Mouse (Mus musculus) monocyte, adult 5-6 weeks (primary cell): Measurements from ENCODE around the gene Cerk. TPM values are rescaled to one million over a fixed set of nuclear protein-coding genes. Genes with fewer than 3 reads are reported as not detected.
"Not testable (repeated sequence)": the region's sequence is repeated elsewhere in the genome, so short reads cannot be mapped to it uniquely, and the experiment has no call there.

Source experiments
- ATAC-seq: fragments of 153-309, 156-312 bp; replicated peaks from 2 replicates; pipeline ENCODE4 v1.8.0; 2017; ENCODE audit warnings: mild to moderate bottlenecking; ENCODE audit not compliant: low TSS enrichment, insufficient number of reproducible peaks, severe bottlenecking, poor library complexity, low FRiP score
- total RNA-seq: library from RNA; stranded (forward); fragments of 200-1000, 200-491, 200-594 nt; gene quantifications from 3 replicates; pipeline ENCODE4 v1.2.3, GENCODE M21; 2017

Gene Cerk
- 37.3 to 42.5 TPM (median 38.1 TPM) in 3 replicates for total RNA-seq

DNA sequence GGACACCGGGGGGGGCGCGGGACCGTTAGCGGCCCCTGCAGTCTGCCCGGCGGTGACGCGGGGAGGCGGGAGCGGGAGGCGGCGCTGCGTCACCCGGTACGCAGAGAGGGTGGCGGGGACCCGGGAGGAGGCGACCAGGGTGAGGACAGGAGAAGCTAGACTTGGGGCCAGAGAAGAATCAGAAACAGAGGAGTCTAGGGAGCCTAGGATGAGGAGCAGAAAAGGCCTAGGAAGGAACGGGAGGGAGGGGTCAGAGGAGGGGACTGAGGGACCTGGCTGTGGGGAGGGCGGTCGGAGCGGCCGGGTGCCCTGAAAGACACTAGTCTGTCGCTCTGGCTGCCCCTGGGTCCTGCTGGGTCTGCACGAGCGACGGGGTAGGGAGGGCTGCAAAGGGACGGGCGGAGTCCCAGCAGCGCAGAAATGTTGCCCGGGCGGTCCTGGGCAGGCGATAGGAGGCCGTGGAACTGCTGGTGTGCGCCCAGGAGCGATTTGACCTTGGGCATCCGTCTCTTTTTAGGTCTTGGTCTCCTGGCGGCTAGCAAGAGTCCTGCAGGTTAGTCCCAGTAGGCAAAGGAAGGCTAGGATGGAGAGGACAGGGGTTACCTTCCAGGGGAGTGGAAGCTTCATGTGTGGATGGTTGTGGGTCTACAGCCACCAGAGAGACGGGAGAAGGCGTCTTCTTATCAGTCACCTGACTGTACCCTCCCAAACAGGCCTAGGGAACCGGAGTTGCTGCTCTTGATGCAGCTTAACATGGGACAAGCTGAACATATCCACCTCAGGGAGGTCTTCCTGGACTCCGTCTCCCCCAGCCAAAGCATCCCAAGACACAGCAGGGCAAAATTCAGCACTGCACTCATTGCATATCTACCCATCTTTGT lies at the start of gene Cerk:
Gene Cerk, minus strand, starts transcription at position 453 of the 881 bp plus-strand sequence.
- ATAC-seq = peak; percentile 46

DNA sequence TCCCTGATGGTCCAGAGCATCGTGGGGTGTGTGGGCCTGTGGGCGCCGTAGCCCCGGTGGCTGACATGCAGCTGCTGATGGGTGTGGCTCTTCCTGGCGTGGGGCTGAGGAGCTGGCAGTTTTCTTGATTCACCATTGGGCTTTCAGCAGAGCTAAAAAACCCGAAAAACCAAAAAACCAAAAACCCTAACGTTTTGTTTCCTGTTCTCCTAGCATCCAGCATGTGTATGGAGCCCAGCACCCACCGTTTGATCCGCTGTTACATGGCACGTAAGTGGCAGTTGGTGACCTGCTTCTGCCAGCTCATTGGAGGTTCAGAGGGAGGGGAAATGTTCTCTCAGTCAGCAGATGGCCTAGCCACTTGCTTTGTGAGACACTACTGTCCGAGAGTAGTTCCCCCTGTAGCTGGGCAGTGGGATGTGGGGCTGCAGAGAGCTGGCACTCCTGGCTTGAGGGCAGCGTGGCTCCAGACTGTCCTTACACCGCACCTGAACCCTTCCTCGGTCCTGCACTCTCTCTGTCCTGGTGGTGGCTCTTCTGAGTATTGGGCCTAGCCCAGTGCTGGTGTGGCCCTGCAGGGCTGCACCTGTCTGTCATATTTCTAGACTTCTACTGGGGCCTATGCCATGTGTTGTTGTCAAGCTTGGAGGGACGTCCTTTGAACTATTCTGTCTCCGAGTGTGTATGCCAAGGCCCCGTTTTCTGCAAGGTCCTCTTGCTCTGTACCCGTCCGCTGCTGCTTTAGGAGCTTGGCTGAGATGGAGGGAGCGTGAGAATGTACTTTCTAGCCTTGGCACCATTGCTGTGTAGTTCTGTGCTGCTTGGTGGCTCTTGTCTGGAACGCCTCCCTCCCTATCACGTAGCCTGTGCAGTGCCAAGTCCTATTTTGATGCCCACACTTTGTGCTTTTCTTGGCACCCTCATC lies 48.8 kb upstream of the Cerk start:
- no peak for ATAC-seq

DNA sequence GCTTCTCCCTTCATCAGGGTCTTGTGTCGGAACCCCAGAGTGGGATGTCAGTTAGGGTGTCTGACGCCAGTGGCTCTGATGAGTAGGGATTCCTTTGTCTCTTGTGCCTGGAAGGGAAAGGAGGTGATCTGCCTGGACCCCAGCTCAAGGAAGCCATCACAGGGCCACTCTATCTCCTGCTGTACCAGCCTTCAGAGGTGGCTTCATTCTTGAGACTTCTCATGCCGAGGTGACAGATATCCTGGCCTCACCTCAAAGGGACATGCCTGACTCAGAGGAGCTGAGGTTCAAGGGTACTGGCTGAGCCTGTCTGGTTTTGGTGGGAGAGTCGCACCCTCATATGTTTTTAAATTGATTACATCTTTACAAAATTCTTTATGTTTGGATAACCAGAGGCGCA lies 48.1 kb upstream of the Cerk start:
- no peak for ATAC-seq

DNA sequence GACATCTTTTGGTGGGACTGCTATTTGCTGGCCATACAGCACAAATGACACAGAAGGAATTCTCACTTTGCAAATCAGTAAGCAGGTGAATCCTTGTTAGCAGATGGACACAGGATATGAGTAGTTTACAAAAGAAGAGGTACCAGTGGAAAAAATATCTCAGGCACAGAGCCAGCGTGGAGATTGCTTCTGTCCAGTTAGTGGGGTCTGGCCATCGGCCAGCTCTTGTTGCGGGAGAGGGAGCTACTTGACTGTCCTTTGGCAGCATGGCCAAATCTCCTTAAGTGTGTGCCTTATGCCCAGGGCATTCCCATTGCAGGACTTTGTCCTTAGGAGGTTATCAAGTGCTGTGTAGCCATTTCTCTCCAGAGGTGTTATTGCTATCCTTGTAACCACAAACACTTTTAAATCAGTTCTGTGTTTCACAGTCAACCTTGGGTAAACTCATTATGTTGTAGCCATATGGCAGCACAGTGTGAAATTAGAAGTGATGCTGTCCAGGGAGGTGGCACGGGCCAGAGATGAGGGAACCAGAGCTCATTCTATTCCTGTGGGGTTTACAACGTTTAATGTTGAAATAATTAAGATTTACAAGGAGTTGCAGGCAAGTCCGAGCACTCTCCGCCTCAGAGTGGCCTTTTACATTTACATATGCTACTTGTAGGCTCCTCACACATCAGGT lies 46.0 kb upstream of the Cerk start:
- ATAC-seq = no peak

DNA sequence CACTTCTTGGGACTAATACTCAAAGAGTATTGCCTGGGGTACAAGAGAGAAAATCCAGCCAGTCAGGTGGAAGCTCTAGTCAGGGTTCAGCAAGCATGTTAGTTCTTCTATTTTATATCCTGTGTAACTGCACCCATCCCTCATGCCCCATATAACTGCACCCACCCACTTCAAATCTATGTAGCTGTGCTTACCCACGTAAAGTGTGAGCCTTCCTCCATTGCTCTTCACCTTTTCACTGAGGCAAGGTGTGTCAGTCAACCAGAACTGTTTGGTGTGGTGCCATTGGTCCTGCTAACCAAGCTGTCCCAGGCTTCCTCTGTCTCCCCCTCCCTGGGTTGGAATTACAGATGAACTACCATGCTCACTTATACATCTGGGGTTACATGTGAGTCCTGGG lies 45.2 kb upstream of the Cerk start:
- no peak for ATAC-seq

DNA sequence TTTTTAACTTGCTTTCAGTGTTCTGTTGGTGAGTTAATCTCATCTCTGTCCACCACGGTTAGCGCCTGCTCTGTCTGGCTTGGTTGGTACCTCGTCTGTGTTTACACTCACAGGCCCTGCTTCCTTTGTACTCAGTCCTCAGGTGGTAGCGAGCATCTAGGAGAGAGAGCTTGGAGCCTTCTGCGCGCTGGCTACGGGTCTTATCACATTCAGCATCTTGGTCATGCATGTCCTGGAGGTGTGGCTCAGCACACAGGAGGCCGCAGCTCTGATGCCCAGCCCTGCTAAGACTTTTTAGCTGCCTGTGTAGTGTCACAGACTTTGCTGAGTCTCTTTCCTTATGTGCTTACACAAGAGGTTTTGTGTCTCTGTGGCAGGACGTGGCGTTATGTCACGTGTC lies 43.7 kb upstream of the Cerk start:
- no peak for ATAC-seq

DNA sequence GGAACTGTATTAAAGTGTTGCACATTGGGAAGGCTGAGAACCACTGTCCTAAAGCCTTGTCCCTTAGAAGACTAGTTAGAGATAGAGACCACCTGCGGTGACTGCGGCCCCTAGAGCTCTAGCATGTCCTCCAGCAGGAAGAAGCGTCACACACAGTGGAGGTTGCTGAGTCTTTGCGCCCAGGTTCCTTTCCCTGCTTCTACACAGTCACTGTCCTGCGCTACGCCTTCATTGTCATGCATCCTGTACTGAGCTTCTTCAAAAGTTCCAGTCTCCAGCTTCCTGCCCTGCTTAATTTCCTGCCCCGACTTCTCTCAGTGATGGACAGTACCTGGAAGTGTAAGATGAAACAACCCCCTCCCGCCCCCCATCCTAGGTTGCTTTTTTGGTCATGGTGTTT lies 43.1 kb upstream of the Cerk start:
- no peak for ATAC-seq

DNA sequence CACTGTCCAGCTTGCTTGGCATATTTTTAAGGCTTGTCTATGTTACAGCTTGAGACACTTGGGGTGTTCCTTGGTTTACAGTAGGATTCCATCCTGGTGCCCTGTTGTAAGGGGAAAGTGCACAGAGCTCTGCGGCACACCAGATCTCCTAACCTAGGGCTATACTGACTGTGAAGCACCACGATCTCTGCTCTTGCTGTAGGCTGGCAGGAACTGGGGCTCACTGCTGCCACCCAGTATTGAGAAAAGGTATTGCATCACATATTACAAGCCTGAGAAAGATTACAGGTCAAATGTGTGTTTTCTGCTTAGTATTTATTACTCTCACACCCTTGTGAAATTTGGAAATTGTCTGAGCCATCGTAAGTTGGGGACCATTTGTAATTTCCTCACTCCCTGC lies 42.2 kb upstream of the Cerk start:
- peak; percentile 68 for ATAC-seq

DNA sequence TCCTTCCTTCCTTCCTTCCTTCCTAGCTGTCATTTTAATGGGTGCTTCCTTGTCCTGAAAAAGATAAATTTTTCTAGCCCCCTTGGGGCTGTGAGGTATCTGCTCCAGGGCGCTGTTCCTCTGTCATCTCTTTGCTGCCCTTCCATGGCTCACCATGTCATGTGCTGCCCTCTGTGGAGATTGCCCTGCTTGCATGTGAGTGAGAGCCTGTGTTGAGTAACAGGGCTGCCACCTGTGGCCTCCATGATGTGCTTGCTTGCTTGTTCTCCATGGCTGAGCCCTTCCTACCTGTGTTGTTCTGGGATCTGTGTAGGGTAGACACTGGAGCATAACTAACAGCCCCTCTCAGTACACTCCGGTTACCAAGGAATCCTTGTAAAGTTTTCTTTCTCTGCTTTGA lies 41.0 kb upstream of the Cerk start:
- no peak for ATAC-seq

DNA sequence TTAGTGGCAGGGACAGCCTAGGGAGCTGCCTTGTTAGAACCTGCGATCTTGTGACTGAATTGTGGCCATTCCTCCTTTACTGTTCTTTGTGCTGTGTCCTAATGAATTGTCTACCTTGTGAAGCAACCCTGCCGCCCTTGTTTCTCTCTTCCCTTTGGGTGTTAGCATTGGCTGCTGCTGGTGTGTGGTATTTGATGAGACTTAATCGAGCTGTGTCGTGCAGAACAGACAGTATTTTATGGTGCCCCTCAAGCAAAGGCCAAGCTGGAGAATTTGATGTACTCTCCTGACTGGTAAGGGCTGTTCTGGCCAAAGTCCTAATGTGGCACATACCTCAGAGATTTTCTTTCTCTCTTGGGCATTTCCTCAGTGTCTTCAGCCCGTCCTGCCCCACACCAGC lies 40.3 kb upstream of the Cerk start:
- no peak for ATAC-seq

DNA sequence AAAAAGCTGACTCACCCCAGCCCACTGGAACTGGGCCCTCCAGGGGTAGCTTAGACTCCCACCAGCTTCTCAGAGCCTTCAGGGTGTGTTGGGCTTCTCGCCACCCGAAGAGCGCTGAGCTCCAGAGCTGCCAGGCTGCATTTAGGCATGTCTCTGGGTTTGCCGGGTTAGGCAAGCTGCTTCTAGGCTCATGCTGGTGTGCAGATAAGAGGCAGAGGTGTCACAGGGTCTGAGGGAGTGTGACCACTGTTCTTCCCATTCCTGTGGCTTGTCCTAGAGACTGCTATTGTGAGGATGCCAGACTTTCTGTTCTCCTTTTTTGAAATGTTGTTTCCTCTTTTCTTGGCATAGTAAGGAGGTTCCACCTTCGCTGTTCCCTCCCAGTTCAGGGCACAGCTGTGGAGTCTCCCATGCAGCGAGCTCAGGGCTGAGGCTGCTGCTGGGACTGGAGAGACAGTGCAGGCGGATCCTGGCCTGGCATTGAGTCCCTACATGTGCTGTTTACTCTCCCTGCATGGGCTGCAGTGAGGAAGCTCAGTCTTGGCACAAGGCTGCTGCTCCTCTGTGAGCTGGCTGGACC lies 39.1 kb upstream of the Cerk start:
- peak; percentile 88 for ATAC-seq

DNA sequence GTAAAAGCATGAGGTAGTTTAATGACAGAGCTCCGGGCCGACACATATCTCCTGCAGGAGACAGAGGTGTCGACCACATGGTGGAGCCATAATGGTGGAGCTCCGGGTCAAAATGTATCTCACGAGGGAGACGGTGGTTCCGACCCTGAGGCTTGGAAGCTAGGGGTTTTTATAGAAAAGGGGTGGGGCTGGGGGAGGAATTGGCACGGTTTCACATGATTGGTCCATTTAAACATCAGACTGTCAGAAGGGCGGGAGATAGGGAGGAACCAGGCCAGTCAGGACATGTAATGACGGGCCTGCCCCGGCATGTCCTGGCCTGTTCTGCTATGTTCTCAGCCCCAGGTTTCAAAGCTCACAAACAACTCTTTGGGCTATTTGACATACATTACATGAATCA lies 36.0 kb upstream of the Cerk start:
- not testable (repeated sequence) for ATAC-seq

DNA sequence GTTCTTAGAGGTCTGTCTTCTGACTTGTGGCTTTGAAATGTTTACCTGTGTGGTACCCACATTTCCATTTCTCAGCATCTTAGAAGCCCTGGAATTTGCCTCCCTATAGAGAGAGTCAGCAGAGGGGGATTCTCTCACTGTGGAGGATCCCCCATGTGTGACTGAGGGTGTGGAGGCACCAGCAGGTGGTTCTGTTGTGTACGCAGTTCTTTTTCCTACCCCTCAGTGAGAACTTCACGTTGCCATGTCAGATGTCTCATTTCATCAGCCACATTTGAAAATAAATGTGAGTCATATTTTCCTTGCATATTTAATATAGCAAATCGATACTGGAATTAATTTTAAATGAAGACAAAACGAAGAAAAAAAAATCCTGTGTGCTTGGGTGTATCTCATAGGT lies 35.4 kb upstream of the Cerk start:
- no peak for ATAC-seq

DNA sequence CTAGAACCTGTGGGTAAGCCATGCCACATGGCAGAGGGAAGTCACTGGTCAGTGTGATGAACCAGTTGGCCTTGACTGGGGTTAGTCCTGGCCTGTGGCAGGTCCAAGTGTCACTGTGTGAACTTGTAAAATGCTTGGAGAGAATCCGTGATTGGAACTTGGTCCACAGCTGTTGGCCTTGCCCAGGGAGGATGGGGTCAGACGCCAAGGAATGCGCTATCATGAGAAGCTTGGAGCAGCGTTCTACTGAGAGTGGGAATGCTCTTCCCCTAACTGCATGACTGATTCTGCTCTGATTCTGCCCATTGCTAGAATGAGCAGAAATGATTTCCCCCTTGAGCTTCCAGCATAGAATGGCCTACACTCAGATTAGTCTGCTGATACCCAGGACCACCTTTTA lies 34.8 kb upstream of the Cerk start:
- no peak for ATAC-seq

DNA sequence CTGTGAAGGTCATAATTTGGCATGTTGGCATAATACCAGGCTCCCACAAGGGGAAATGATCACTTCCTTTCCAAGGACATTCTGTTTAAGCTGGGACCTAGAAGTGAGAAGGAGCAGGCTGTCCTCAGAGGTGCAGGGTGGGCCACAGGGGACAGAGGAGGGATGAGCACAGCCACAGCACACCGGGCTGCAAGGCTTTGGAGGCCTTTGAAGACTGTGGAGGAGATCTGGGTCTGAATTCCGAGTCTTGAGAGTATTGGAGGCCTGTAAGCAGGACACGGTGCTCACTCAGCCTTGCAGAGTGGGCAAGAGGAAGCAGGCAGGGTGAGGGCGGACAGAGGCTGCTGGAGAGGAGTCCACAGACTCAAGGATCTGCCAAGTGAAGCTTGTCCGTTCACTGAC lies 34.3 kb upstream of the Cerk start:
- ATAC-seq = no peak

DNA sequence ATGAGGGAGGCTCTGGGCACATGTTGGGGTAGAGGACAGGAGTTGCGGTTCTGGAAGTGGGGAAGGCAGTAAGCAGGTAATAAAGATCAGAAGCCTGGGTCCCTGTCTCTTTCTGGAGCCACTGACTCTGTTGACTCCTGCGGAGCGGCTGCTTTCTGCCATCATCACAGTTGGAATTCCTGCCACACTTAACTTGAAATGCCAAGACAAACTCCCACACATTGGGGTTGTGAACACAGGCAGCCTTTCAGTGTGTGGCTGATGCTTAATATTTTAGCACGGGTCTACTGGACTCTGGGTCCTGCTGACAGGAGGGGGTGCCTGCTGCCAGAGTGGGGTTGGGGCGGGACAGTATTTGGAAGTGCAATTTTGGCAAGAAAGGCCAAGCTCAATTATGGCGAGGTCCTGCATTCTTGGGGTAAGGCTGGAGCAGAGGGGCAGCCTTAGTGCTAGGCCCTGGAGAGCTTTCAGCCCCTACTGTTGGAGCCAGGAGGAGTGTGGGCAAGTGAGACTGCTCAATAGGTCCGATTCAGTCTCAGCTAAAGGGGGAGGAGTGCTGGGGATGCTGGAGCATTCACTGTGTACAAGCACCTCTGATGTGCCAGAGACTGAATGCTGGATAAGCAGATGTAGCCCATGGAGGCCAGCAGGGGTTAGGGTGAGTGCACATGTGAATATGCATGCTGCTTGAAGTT lies 33.7 kb upstream of the Cerk start:
- ATAC-seq = no peak

DNA sequence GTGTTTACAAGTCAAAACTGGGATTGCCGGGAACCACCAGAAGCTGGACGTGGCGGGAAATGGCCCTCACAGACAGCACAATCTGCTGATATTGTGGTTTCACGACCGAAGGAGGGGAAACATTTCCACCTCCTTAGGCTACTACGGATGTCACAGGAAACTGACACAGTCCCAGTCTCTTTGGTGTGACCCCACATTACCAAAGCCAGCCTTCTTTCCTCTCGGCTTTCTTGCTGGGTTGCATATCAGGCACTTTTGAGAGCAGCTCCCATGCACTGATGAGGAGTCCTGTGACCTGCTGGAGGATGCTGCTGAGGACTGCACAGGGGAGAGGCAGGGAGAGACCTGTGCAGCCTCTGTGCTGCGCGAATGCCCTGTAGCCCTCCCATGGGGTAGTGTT lies 30.7 kb upstream of the Cerk start:
- not testable (repeated sequence) for ATAC-seq

DNA sequence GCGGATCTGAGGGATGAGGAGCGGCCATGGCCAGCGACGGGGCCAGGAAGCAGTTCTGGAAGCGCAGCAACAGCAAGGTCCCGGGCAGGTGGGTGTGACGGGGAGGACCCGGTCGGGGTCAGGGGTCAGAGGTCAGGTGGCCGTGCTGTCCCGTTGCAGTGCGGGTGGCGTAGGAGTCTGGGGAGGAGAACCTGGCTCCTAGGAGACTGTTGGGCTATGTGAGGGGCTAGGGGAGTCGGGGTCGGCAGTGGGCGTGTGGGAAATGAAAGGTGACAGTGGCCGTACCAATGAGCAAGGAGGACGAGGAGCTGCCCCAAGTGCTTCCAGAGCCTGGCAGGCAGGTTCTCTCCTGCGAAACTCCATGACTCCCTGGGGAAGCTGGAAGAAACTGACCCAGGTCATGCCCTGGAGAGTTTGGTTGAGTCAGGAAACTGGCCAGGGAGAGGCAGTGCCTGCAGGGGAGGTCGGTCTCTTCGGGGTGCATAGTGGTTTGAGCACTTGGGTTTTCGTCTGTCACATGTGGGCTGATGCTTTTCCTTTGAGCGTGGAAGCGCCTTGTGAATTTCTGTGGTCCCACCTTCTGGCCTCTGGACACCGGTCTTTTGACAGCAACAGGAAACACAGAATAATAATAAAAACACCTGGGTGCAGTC lies 28.7 kb upstream of the Cerk start:
- ATAC-seq = peak; percentile 54; the same call in 1 of the 2 replicates
